Mouse (Mus musculus): ENCODE data around the gene Lrrc25.
"Not testable (repeated sequence)": the region's sequence is repeated elsewhere in the genome, so short reads cannot be mapped to it uniquely, and the experiment has no call there.

Lrrc25 gene

DNA sequence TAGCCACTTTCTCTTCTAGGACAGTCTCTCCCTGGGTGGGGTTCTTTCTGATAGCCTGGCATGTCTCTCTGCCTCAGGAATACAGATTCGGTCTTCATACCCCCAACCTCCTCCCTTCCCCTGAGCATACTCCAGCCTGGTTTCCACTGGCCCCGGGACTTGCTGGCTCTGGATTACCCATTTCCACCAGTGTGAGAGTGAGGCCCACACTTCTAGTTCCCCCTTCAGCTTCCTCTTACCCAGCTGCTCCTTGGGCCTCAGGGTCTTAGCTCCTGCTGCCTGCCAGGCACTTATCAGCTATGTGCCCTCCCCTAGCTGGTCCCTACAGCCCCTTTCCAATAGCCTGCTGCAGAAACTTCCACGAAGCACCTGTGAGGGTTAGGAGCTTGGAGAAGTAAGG lies at the start of gene Lrrc25:
Gene Lrrc25, plus strand, starts transcription at position 262 of the 400 bp plus-strand sequence.
- no peak for DNase-seq

DNA sequence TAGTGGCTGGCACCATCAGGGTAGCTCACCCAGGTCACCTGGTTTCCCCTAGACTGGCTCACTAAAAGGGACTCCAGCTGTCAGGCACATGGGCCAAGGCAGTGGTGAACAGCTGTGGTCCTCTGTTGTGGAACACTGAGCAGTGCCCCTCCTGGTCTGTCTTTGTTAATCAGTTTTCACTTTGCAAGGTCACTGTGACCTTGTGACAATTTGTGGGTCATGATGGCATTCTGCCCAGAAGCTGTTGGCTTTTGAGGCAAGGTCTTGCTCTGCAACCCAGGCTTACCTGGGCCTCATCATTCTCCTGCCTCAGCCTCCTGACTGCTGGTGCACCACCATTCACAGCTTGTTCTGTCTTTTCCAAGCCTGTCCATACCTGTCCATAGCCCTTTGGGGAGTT lies 45.6 kb upstream of the Lrrc25 start:
- DNase-seq = no peak

DNA sequence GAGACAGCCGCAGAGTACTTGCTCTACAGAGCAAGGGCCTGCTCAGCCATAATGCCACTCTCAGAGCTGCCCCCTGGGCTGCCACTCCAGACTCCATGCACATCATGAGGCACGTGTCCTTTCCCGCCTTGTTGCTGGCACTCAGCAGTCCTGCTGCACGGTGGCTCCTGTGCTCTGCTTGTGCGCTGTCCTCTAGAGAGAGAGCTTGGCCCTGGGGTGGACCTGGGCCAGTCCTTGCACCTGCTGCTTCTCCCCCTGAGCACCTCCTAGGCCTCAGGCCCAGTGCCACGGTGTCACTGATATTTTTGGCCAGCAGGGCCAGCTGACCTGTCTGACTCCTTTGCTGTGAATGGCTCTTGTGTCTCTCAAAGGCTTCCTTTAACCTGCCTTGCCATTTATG lies 45.0 kb upstream of the Lrrc25 start:
- peak; percentile 59 to 66 for DNase-seq

DNA sequence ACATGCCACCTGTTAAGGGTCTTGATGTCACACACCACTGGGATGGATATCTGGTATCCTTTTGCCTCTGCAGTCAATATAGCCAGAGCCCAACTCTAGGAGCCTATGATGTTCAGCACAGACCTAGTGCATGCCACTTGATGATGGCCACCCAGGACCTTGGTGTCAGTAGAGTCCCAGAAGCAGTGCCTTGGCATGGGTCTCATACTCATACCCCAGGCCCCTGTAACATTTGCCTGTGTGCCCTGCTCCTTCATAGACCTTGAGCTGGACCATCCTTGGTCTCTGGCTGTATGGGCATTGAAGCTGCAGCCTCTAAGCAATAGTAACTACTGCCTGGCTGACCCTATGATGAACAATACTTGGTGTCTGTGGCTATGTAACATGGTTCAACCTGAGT lies 41.7 kb upstream of the Lrrc25 start:
- no peak for DNase-seq

DNA sequence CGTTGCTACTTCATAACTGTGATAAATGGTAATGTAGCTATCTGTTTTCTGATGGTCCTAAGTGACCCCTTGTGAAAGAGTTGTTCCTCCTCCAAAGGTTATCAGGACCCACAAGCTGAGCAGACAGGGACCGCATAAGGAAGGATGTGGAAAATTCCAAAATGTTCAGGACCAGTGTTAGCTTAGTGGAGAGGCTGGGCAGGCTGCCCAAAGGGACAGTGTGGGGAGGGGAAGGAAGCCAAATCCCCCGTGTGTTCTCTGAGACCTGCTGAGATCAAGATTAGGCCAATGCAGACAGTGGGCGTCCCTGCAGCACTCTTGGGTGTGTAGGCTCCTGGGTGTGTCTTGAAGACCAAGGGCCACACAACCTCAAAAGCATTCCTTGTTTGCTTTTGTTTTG lies 41.0 kb upstream of the Lrrc25 start:
- DNase-seq = peak; percentile 76

DNA sequence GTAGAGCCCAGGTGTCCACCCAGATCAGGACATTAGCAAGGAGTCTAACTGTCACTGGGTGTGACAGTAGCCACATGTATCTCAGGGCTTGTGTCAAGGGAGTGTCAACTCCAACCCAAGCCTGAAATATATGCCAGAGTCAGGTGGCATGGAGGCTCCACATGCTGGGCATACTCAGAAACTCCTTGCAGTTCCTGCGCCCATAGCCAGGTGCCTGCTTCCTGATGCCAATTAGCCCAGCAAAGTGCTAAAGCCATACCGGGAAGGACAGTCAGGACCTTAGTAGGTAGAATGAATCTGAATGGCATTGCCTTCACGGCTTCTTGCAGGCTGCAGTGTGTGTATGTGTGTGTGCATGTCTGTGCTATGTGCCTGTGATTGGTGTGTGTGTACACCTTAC lies 38.7 kb upstream of the Lrrc25 start:
- DNase-seq = no peak

DNA sequence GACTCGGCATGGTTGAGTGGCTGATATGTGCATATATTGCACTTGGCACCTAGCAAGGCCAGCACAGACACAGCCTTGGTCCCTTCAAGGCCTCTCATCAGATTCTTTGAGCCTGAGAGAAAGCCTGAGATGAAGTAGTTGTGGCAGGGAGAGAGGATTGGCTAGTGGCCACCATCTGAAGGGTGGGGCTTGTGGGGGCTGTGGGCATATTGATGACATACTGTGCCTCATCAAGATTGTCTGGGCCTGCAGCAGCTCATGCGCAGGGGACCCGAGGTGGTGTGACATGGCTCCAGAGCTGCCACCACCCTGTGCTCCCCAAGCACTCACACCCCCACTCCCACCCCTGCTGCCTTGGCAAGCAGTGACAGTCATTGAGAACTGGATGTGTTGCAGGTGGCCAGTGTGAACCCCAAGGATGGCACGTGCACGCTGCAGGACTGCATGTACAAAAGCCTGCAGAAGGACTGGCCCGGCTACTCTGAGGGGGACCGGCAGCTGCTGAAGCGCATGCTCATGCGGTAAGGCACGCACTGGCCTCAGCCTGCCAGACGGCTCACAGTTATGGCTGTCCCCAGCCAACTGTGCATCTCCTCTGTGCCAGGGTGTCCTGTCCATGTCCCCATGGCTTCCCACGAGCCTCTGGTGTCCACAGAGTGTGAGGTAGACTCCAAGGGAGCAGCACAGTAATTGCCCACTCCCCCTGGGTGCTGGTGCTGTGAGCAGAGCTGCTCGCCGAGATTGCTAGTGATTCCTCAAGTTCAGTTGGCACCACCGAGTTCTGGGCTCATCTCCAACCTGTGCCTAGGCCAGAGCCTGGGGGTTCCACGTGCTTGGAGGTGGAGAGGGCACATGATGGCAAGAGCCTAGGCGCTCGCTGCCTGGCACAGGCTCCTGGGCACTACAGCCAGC lies 32.2 kb upstream of the Lrrc25 start:
- peak; percentile 77 to 80 for DNase-seq

DNA sequence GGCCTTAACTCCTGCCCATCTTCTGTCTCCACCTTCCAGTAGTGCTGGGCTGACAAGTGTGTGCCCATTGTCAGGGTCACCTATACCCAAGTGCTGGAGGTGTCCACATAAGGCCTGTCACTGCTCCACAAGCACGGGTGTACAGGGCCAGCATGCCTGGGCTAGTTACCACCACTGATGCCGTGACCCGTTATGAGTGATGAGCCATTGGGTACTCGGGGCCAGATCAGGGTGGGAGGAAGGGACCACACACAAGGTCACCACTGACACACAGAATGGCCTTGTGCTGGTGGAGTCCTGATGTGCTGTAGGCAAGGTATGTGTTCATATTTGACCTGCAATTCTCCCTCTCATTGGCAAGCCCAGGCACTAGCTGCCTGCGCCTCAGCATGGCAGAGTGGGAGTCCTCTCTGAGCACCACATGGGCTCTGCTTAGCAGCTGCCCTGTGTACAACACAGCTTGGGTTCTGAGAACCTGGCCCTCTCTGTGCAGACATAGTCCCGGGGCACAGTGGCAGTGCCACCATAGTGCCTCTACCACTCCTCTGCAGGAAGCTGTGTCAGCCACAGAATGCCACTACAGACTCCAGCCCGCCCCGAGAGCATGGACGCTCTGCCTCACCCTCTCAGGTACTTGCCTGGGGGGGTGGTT lies 31.2 kb upstream of the Lrrc25 start:
- no peak for DNase-seq

DNA sequence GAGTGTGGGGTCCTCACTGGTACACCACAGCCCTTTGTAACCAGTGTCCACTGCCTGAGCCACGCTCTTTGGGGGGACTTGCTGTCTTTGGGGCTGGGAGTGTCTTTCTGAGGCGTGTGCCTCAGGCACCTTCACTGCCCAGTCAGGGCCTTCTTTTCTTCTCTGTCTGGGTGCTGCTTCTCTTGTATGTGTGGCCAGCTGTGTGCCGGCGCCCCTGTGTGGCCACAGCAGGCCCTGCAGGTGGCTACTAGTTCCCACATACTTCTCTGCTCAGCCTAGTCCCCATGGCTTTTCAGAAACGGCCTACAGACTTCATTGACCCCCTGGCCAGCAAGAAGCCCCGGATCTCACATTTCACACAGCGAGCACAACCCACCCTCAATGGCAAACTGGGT lies 30.7 kb upstream of the Lrrc25 start:
- DNase-seq = peak; percentile 64 to 67

DNA sequence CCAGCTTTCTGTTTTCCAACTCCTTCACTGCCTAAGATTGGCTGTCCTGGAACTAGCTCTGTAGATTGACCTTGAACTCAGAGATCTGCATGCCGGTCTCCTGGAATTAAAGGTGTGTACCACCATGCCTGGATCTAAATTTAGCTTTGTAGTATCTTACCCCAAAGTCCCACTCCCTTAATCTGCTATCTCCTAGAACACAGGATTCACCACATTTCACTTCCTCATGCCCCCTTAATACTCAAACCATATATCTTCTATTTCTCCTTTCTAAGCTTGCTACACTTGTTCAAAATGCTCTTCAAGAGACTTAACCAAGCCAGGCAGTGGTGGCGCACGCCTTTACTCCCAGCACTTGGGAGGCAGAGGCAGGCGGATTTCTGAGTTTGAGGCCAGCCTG lies 28.0 kb upstream of the Lrrc25 start:
- DNase-seq = not testable (repeated sequence)

DNA sequence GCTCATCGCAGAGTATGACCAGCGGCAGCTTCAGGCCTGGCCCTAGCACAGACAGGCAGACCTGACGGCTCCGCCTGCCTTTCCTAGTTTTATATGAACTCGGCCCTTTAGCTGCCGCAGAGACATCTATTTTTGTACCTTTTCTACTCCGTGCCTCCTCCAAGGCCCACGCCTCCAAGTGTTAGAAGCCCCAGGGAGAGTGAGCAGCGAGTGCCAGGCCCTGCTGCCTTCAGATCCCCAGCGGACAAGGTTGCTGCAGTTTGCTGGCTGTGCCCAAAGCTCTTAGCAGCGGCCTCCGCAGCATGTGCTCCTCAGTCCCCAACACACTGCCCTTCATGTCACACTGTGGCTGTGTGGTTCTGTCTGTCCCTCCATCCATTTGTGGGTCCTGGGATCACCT lies 24.4 kb upstream of the Lrrc25 start:
- DNase-seq = no peak

DNA sequence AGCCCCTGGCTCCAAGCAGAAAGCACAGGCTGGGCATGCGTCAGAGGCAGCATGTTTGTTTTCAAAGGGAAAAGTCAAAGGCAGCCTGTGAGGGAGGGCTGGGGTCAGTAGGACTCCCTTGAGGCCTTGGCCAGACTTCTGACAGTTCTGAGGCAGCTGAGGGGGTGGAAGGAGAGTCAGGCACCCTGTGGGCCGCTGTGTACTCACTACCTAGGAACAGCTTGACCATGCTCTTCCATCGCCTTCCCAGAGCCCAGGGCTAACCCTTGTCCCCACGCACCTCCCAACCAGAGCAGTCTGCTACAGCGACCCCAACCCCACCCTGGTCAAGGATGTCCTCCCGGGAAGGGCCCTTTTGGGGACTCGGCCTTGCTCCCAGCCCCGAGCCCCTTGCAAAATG lies 22.8 kb upstream of the Lrrc25 start:
- DNase-seq = no peak

DNA sequence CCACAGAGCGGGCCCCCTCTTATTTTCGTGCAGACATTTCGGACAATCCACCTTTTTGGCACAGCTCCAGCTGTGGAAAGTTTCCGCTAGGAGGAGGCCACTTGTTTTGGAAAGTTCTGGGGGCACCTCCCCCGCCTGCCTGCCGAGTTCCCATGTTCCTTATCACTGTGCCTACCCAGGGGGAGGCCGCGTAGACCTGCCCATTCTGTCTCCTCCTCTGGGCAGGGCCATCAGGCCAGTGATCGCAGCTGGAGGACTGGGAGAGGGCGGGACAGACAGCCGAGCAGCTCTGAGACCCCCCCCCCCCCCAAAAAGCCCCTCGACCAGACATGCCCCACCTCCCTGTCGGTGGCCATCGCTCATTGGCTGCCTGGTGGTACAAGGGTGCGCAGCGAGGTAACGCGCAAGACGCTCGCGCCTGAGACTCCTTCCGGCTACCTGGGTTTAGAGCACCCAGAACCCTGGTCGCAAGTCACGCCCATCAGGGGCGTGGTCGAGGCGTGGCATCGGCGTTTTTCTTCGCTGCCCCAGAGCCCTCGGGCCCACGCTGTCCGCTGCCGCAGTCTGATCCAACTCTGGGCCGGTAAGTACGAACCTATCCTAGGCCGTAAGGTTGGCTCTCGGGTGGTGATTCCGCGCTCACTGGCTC lies 21.9 kb upstream of the Lrrc25 start, which contains the start of gene Isyna1:
Gene Isyna1, plus strand, starts transcription at position 413 of the 649 bp plus-strand sequence.
- peak; percentile 56 to 68 for DNase-seq

DNA sequence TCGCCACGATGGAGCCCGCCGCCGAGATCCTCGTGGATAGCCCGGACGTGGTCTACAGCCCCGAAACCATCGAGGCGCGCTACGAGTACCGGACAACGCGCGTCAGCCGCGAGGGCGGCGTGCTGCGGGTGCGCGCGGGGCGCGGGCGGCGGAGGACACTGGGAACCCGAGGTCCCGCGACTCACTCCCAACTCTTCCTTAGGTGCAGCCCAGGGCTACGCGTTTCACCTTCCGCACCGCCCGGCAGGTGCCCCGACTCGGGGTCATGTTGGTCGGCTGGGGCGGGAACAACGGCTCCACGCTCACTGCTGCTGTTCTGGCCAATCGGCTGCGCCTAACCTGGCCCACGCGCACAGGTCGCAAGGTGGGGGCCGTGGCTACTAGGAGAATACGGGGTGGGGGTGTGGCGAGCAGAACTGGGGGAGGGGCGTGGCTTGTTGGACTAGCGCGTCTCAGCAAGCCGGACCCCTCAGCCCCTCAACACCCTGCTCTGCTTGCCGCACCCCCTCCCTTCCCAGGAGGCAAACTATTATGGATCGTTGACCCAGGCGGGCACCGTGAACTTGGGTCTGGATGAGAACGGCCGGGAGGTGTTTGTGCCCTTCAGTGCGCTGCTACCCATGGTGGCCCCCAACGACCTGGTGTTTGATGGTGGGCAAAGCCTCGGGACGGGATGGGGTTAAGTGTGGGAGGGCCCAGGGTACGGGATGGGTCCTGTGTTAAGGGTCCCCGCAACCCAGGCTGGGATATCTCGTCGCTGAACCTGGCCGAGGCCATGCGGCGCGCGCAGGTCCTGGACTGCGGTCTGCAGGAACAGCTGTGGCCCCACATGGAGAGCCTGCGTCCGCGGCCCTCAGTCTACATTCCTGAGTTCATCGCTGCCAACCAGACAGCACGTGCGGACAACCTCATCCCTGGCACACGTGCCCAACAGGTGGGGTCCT lies 21.1 kb upstream of the Lrrc25 start:
- peak in 1 of 2 experiments; percentile 55 for DNase-seq

DNA sequence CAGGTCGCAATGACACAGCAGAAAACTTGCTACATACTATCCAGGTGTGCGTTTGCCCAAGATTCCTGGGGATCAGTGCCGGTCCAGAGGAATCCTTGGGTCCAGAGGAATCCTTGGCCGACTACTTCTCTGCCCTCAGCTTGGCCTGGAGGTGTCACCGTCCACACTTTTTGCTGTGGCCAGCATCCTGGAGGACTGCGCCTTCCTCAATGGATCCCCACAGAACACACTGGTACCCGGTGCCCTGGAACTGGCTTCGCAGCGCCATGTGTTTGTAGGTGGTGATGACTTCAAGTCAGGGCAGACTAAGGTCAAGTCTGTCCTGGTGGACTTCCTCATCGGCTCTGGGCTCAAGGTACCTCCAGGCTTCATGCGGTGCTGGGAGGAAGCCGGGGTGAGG lies 20.1 kb upstream of the Lrrc25 start:
- no peak for DNase-seq

DNA sequence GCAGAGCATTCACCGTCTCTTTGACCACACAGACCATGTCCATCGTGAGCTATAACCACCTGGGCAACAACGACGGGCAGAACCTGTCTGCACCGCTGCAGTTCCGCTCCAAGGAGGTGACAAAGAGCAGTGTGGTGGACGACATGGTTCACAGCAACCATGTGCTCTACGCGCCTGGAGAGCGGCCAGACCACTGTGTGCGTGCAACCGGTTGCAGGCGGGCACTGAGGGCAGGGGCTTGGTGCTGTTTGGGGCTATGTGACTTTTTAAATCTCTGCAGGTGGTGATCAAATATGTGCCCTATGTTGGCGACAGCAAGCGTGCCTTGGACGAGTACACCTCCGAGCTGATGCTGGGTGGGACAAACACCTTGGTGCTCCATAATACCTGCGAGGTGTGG lies 19.7 kb upstream of the Lrrc25 start:
- DNase-seq = no peak

DNA sequence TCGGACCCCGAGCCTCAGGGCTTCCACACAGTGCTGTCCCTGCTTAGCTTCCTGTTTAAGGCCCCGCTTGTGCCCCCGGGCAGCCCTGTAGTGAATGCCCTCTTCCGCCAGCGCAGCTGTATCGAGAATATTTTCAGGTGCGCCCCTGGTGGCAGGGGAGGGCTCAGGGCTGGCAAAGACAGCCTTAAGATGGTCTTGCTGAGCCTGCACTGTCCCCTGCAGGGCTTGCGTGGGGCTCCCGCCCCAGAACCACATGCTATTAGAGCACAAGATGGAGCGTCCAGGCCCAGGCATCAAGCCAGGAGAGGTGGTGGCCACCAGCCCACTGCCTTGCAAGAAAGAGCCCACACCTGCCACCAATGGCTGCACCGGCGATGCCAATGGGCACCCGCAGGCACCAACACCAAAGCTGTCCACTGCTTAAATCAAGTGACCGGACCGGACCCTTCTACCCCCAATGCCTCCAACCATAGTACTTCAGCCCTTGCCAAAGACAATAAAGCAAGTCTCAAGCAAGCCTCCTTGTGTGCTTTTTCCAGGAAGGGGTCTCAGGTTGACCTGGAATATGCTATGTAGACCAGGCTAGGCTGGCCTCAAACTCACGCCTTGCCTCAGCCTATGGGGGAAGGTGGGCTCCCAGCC lies 19.1 kb upstream of the Lrrc25 start:
- peak; percentile 67 to 73 for DNase-seq

DNA sequence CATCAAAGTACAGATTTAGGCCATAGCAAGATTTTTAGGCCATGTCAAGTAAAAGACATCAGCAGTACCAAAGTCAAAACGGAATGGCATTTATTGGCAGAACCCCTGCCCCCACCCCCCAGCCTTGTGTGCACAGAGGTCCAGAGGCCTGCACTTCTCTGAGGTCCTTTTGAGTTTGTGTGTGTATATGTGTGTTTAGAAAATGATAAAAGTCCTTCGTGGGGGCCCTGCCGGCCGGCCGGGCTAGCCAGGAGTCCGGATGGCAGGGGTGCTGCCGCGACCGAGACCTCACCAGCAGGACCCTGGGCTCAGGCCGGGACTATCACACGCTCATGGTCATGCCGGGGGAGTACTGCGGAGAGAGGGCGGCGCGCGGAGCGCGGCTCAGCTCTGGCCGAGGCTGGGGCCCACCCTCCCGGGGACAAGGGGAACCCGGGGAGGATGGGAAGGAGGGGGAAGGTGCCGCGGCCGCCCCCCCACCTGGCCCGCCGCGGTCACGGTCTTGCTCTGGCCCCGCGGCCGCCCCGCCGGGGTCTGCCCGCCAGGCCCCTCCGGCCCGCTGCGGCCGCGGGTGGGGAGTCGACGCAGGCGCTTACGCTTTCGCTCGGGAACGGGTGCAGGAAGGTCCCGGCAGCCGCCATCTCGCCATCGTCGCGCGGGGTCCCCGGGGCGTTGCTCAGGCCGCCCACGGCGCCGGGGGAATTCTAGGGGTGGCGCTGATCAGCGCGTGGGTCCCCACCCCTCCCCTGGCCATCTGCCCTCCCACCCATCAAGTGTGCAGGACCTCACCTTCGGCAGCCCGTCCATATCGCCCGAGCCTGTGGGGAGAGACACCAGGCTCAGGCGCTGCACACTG lies 18.3 kb upstream of the Lrrc25 start:
- DNase-seq = peak in 1 of 2 experiments; percentile 34

DNA sequence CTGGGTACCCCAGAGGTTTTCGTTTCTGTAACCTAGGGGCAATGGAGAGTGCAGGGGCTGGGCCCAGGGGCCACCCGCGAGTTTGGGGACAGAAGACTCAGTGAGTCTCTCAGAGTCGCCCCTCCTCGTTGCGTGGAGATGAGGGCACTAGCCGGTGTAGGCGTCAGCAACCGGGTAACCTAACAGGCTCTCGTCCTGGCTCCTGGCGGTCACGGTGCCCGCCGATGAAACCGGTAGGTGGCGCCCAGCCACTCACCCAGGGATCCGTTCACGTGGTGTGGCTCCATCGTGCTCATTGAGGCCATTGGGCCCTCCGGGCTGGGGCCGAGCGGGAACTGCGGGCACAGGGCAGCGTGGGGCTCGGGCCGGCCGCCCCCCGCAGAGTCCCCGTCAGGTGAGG lies 17.7 kb upstream of the Lrrc25 start:
- DNase-seq = peak; percentile 92

DNA sequence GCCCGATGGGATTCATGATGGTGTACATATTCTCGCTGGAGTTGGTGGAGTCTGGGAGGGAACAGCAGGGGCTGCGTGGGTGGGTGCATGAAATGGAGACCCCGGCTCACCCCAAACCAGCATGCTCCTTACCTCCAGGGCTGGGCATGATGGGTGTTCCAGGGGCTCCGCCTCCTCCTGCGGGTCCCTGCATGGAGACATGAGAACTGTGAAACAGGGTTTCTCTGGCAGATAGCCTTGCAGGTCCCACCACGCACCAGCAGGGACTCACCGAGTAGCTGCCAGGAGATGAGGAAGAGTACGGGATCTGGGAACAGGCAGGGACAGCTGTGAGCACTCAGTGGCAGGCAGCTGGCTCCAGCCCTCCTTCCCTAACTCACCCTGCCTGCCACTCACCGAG lies 17.2 kb upstream of the Lrrc25 start:
- peak in 1 of 2 experiments; percentile 9 for DNase-seq
